Mouse (Mus musculus) kidney, postnatal 25 days (tissue): ENCODE results near the gene Slc12a5.

Experiments
- DNase-seq, 2 experiments: peaks; one replicate each; pipeline ENCODE4 v3.0.0; 2021; ENCODE audit warnings: mixed read lengths in 2 of 2

The Slc12a5 gene

DNA sequence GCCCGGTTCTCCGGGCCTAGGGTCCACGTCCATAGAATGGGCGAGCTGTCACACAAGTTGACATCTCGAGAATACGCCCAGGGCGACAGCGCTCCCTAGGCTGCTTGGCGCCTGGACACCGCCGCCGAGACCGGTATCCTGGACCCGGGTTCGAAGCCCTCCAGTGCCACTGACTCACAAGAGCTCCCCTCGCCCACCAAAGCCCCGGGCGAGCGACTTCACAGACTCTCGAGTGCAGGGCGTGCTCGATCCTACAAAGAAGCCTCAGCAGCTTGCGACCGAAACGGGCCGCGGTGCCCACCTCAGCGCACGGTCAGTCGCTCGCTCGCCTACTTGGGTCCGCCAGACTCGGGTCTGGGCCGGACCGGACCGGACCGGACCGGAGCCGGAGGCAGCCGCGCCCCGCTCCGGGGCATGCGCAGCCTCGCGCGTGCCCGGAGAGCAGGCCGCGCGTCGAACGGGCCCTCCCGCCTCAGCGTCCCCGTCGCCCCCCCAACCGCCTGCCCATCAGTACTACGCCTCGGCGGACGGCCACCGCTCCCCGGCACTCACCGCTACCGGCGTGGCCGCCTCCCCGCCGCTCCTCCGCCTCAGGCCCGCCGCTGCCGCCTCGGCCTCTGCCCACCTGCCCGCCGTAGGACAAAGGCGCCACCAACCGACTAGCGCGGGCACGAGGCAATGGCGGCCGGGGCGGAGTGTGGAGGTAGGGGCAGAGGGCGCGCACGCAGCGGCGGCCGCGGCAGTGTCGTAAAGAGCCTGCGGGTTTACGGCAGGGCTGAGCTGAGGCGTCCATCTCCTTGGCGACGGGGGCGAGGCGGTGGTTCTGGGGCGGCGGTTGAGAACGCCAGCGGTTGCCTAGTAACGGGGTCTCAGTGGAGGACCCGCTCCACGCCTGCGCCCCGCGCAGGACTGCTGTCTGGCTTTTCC is 73.8 kb downstream of the Slc12a5 start, which contains the start of gene Ncoa5:
Gene Ncoa5, minus strand, starts transcription at position 737 of the 927 bp plus-strand sequence.
- peak; percentile 98 to 99 for DNase-seq

DNA sequence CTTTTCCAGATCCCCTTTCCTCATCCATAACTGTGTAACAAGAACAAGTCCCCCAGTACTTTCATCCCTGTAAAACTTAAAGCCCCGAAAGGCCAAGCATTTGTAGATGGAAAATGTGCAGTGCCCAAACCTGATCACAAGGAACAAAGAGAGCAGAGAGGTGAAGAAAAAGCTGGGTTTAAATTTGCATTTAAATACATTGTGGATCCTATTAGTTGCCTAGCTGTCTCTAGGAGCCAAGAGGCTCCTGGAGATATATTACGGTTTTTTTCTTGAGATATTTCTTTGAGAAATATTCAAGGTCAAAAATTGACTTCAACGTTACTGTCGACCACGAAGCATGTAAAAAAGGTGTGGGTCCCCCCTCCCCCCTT is 74.4 kb downstream of the Slc12a5 start:
- no peak for DNase-seq

DNA sequence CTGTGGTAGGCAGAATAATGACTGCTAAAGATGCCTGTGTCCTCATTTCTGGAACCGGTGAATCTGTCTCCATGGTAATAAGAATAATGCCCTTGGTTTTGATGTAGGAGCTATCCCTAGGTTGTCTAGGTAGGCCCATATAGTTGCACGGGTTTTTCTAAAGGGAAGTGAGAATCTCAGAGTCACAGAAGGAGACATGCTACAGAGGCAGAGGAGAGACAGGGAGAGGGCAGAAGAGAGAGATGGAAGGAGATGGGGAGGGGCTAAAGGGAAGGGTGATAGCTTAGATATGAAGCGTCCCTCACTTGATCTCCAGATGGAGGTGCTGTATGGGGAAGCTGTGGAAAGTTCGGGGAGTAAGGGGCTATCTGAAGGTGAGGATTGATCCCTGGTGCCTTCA is 76.8 kb downstream of the Slc12a5 start:
- DNase-seq: no peak

DNA sequence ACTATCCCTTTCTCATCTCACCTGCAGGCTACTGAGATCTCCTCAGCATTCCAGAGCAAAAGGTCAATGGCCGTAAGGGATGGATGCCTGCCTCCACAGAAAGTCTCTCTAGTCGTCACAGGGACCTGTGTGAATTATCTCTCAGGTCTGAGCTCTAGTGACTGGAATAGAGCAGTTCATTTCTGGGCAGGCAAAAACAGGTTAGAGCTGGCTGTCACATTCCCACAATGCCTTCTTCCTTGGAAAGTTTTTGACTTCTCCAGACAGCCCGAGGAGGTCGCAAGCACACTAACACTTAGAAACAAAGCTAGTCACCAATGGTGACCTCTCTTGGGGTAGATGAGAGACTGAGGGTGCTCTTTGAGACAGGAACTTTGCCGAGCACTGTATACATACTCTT is 81.5 kb downstream of the Slc12a5 start:
- no peak for DNase-seq

DNA sequence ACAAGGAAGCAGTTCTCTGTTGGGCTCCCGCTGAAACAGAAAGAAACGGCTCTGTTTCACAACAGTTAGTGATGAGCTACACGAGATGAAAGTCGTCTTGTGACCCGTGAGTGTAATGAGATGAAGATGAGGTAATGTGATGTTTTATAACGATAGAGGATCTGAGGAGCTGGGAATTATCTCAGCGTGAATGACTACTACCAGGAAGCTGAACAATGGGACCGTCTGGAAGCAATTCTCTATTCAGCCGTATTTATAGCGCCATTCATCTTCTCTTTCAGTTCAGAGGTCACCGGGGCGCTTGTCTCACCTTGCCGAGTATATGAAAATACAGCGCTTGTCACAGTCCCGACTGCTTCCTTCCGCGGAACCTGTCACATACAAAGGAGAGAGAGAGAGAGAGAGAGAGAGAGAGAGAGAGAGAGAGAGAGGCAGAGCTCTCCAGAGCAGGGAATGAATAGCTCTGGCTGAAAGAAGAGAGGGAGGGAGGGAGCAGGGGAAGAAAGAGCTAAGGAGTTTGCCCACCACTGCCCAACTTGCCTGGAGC is 82.6 kb downstream of the Slc12a5 start:
- DNase-seq: no peak

DNA sequence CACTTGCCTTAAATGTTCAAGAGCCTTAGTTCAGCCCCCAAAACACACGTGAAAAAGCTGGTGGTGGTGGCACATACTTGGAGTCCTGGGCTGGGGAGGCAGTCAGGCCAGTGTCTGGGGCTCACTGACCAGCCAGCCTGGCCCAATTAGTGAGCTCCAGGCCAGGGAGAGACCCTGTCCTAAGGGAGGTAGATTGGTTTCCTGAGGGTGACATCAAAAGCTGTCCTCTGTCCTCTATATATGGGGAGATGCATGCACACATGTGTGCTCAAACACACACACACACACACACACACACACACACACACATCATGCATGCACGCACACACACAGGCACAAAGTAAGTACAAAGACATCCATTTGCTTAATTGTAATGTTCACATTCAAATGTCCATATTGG is 83.1 kb downstream of the Slc12a5 start:
- DNase-seq: no peak

DNA sequence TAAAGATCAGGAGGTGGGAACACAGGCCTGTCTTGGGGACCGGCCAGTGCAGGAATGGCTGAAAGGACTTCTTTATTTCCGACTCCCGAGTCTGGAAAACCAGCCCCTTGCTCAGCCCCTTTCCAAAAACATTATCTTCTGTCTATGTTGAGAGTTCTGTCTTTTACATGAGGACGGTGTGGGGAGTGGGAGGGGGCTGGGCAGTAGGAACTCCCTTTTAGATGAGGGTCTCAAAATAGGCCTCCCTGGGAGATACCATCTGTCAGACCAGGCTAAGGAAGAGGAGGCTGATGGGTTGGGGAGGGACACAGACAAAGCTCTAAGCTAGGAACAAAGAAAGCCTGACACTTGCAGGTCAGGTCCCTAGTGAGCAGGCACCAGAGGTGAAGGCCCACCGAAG is 88.4 kb downstream of the Slc12a5 start:
- peak in 1 of 2 experiments; percentile 17 for DNase-seq
